Mouse (Mus musculus) stomach, postnatal 0 days (tissue): ENCODE data around the gene Gm21698. TPM values are rescaled to one million over a fixed set of nuclear protein-coding genes. Genes with fewer than 3 reads are reported as not detected.
"Not testable (repeated sequence)": the region's sequence is repeated elsewhere in the genome, so short reads cannot be mapped to it uniquely, and the experiment has no call there.

Source experiments
- ATAC-seq: fragments of 200-750 bp; cut with Nextera tagmentation; 2 replicates; pipeline ENCODE4 v1.8.0; 2017; ENCODE audit not compliant: low FRiP score, low TSS enrichment
- DNase-seq: peaks from one replicate; pipeline ENCODE4 v3.0.0-alpha.2; 2016; ENCODE audit warnings: low spot score
- H3K27ac ChIP-seq: fragments of 300-500 bp; sonication (generic); replicated peaks from 2 replicates; pipeline ENCODE4 v1.5.1; 2014; ENCODE audit warnings: mild to moderate bottlenecking, control low read depth
- H3K27me3 ChIP-seq: fragments of 300-500 bp; sonication (generic); 2 replicates; pipeline ENCODE4 v1.6.1; 2014; ENCODE audit warnings: low read length; ENCODE audit not compliant: control insufficient read depth, insufficient read depth
- H3K36me3 ChIP-seq: fragments of 300-500 bp; sonication (generic); 2 replicates; pipeline ENCODE4 v1.6.1; 2014; ENCODE audit warnings: low read length, mixed read lengths; ENCODE audit not compliant: control insufficient read depth, insufficient read depth
- H3K4me1 ChIP-seq: fragments of 300-500 bp; sonication (generic); replicated peaks from 2 replicates; pipeline ENCODE4 v1.6.1; 2014; ENCODE audit warnings: antibody characterized with exemption; ENCODE audit not compliant: control insufficient read depth, insufficient read depth
- H3K4me2 ChIP-seq: fragments of 300-500 bp; sonication (generic); replicated peaks from 2 replicates; pipeline ENCODE4 v1.6.1; 2014; ENCODE audit warnings: low read depth, mild to moderate bottlenecking, control low read depth, moderate library complexity
- H3K4me3 ChIP-seq: fragments of 300-500 bp; sonication (generic); 2 replicates; pipeline ENCODE4 v1.5.1; 2014; ENCODE audit warnings: low read depth, low read length, control low read depth
- H3K9ac ChIP-seq: fragments of 300-500 bp; sonication (generic); 2 replicates; pipeline ENCODE4 v1.6.1; 2014; ENCODE audit warnings: mild to moderate bottlenecking, low read length, control low read depth, mixed read lengths
- H3K9me3 ChIP-seq: fragments of 300-500 bp; sonication (generic); 2 replicates; pipeline ENCODE4 v1.6.1; 2016; ENCODE audit warnings: low read length; ENCODE audit not compliant: control insufficient read depth
- WGBS: fragments of 180-500 bp; shearing (Covaris S2); extraction: QIAGEN DNeasy Blood & Tissue Kit; methylation state at CpG from one replicate; pipeline ENCODE4 v1.1.7; 2014; 5-methylcytosine and 5-hydroxymethylcytosine counted together
- polyA plus RNA-seq: library from polyadenylated mRNA; unstranded; fragments of >200 nt; fragmentation: Nextera tagmentation; extraction: Ambion mirVana; gene quantifications from 2 replicates; pipeline ENCODE4 v1.2.1, GENCODE M21; 2015

The Gm21698 gene
- polyA plus RNA-seq = not detected in 2 replicates

- not testable (repeated sequence) for H3K4me2 ChIP-seq, H3K9ac ChIP-seq, H3K27ac ChIP-seq, H3K27me3 ChIP-seq, DNase-seq, H3K9me3 ChIP-seq, H3K4me3 ChIP-seq, H3K36me3 ChIP-seq, ATAC-seq, H3K4me1 ChIP-seq
- no CpG with 5 or more reads among the region's 3 CpGs for WGBS
Measured at GRCm38 (mm10) chr5:25988550-25988949, at the start of gene Gm21698. Gene Gm21698 (minus strand): TSS chr5:25988650.

- H3K36me3 ChIP-seq, H3K27me3 ChIP-seq, H3K27ac ChIP-seq, H3K4me3 ChIP-seq, H3K4me1 ChIP-seq, H3K4me2 ChIP-seq, H3K9me3 ChIP-seq, DNase-seq, ATAC-seq, H3K9ac ChIP-seq: not testable (repeated sequence)
- no CpG with 5 or more reads among the region's 3 CpGs for WGBS
Measured at GRCm38 (mm10) chr5:26022816-26023215, 34.4 kb upstream of the Gm21698 start, which contains the start of gene Gm5862. Gene Gm5862 (minus strand): TSS chr5:26022916.

GRCm38 (mm10) chr5:26007697-26008096 is 19.2 kb upstream of the Gm21698 start:
- H3K27ac ChIP-seq, H3K36me3 ChIP-seq, H3K4me1 ChIP-seq, H3K9me3 ChIP-seq, H3K4me2 ChIP-seq, DNase-seq, H3K9ac ChIP-seq, H3K4me3 ChIP-seq, H3K27me3 ChIP-seq: not testable (repeated sequence)
- 69% methylated on average over 6 of the region's 7 CpGs for WGBS
- ATAC-seq = 0 out of 2 replicates have a peak, but pooled peaks have one; percentile 6

GRCm38 (mm10) chr5:26006937-26007695 is 18.7 kb upstream of the Gm21698 start:
- not testable (repeated sequence) for H3K36me3 ChIP-seq, H3K27ac ChIP-seq, H3K4me1 ChIP-seq, H3K9me3 ChIP-seq, H3K27me3 ChIP-seq, H3K9ac ChIP-seq
- ATAC-seq (peak; percentile 65), DNase-seq (peak; percentile 32)
- WGBS = 15% methylated on average over 41 of the region's 45 CpGs
- Histone ChIP-seq H3K4me2 (peak overlapping the region; percentile 50), H3K4me3 (peak overlapping the region; percentile 33)

GRCm38 (mm10) chr5:26004698-26005097 is 16.2 kb upstream of the Gm21698 start, which contains the start of gene Gm1979:
Gene Gm1979 (minus strand): TSS chr5:26004798.
- ATAC-seq, H3K4me1 ChIP-seq, H3K27ac ChIP-seq, H3K36me3 ChIP-seq, H3K4me3 ChIP-seq, H3K9ac ChIP-seq, H3K4me2 ChIP-seq, DNase-seq, H3K27me3 ChIP-seq, H3K9me3 ChIP-seq: not testable (repeated sequence)
- WGBS = 83% methylated on average over 1 of the region's 2 CpGs

GRCm38 (mm10) chr5:25972563-25972962 is 15.9 kb downstream of the Gm21698 start, which contains the start of gene Gm21680:
Gene Gm21680 (minus strand): TSS chr5:25972663.
- WGBS = no CpG with 5 or more reads among the region's 2 CpGs
- not testable (repeated sequence) for H3K4me1 ChIP-seq, DNase-seq

GRCm38 (mm10) chr5:25957050-25957449 is 31.4 kb downstream of the Gm21698 start:
- not testable (repeated sequence) for H3K27ac ChIP-seq, H3K4me1 ChIP-seq, H3K36me3 ChIP-seq, DNase-seq, H3K9me3 ChIP-seq, H3K4me3 ChIP-seq, H3K9ac ChIP-seq, H3K4me2 ChIP-seq, H3K27me3 ChIP-seq, ATAC-seq
- WGBS = 59% methylated on average over 16 of the region's 17 CpGs

More at GRCm38 (mm10) chr5:25972563-25972962, 15.9 kb downstream of the Gm21698 start, which contains the start of gene Gm21680:
- not testable (repeated sequence) for H3K9me3 ChIP-seq, H3K4me3 ChIP-seq, H3K4me2 ChIP-seq, H3K27ac ChIP-seq, ATAC-seq, H3K36me3 ChIP-seq, H3K9ac ChIP-seq, H3K27me3 ChIP-seq

- peak; percentile 24 for DNase-seq
- not testable (repeated sequence) for H3K4me2 ChIP-seq
Measured at GRCm38 (mm10) chr5:25956611-25957010, 31.8 kb downstream of the Gm21698 start.

GRCm38 (mm10) chr5:25954317-25954716 is 34.1 kb downstream of the Gm21698 start, which contains the start of gene Gm21671:
Gene Gm21671 (minus strand): TSS chr5:25954417.
- not testable (repeated sequence) for H3K27ac ChIP-seq, H3K4me2 ChIP-seq, H3K4me1 ChIP-seq, H3K4me3 ChIP-seq, H3K9ac ChIP-seq, DNase-seq, H3K27me3 ChIP-seq, ATAC-seq, H3K36me3 ChIP-seq, H3K9me3 ChIP-seq
- WGBS = 61% methylated on average over 2 of the region's 2 CpGs

More at GRCm38 (mm10) chr5:25956611-25957010, 31.8 kb downstream of the Gm21698 start:
- H3K4me1 ChIP-seq, H3K9ac ChIP-seq, H3K9me3 ChIP-seq, H3K27ac ChIP-seq, ATAC-seq, H3K4me3 ChIP-seq, H3K36me3 ChIP-seq, H3K27me3 ChIP-seq: not testable (repeated sequence)
- 27% methylated on average over 27 of the region's 32 CpGs for WGBS
